Mouse (Mus musculus) MEL (cell line): Measurements from ENCODE around the gene Pigyl.

Source experiments
- CTCF ChIP-seq, 3 experiments: IDR thresholded peaks in 2 of 3; conservative IDR thresholded peaks in 1 of 3; 2 replicates each; pipeline ENCODE4 v1.5.1; 2011 to 2012; ENCODE audit warnings: low read length in 3 of 3, low read depth in 2 of 3, mild to moderate bottlenecking in 2 of 3, improper control_type of control experiment in 1 of 3, inconsistent platforms in 1 of 3, mixed read lengths in 1 of 3, moderate library complexity in 1 of 3; ENCODE audit not compliant: control insufficient read depth in 1 of 3, insufficient read depth in 1 of 3, poor library complexity in 1 of 3, severe bottlenecking in 1 of 3
- ETS1 ChIP-seq: IDR thresholded peaks from 2 replicates; pipeline ENCODE4 v1.6.1; 2012; ENCODE audit warnings: low read depth, mild to moderate bottlenecking, inconsistent platforms, low read length, improper control_type of control experiment, moderate library complexity
- GABPA ChIP-seq: IDR thresholded peaks from 2 replicates; pipeline ENCODE4 v1.6.1; 2012; ENCODE audit warnings: low read depth, mild to moderate bottlenecking, inconsistent platforms, low read length, improper control_type of control experiment, moderate library complexity
- KAT2A ChIP-seq: conservative IDR thresholded peaks from 2 replicates; pipeline ENCODE4 v1.6.1; 2012; ENCODE audit warnings: low read depth, low read length, improper control_type of control experiment, inconsistent platforms
- MAZ ChIP-seq: IDR thresholded peaks from 2 replicates; pipeline ENCODE4 v1.6.1; 2012; ENCODE audit warnings: low read depth, mild to moderate bottlenecking, inconsistent platforms, low read length, improper control_type of control experiment
- MEF2A ChIP-seq: IDR thresholded peaks from 2 replicates; pipeline ENCODE4 v1.6.1; 2014; ENCODE audit warnings: low read depth, mild to moderate bottlenecking, inconsistent platforms, low read length, improper control_type of control experiment; ENCODE audit not compliant: poor library complexity, insufficient replicate concordance, severe bottlenecking; ENCODE audit errors: extremely low read depth
- MXI1 ChIP-seq: IDR thresholded peaks from 2 replicates; pipeline ENCODE4 v1.6.1; 2011; ENCODE audit warnings: mild to moderate bottlenecking, low read depth, low read length, improper control_type of control experiment
- POLR2A ChIP-seq, 2 experiments: IDR thresholded peaks; 2 replicates each; pipeline ENCODE4 v1.6.1; 2011 to 2012; ENCODE audit warnings: low read length in 2 of 2, mild to moderate bottlenecking in 2 of 2, control low read depth in 1 of 2, improper control_type of control experiment in 1 of 2, low read depth in 1 of 2, moderate library complexity in 1 of 2; ENCODE audit not compliant: control insufficient read depth in 1 of 2, insufficient read depth in 1 of 2, poor library complexity in 1 of 2
- POLR2AphosphoS2 ChIP-seq: IDR thresholded peaks from 2 replicates; pipeline ENCODE4 v1.6.1; 2011; ENCODE audit warnings: low read length, improper control_type of control experiment
- TAL1 ChIP-seq: IDR thresholded peaks from 2 replicates; pipeline ENCODE4 v1.6.1; 2012; ENCODE audit warnings: mild to moderate bottlenecking, inconsistent platforms, low read length, moderate library complexity, mixed read lengths
- TCF12 ChIP-seq: IDR thresholded peaks from 2 replicates; pipeline ENCODE4 v1.6.1; 2014; ENCODE audit warnings: low read depth, mild to moderate bottlenecking, inconsistent platforms, low read length, improper control_type of control experiment, moderate library complexity
- USF1 ChIP-seq: IDR thresholded peaks from 2 replicates; pipeline ENCODE4 v1.6.1; 2014; ENCODE audit warnings: low read depth, mild to moderate bottlenecking, inconsistent platforms, low read length, improper control_type of control experiment, moderate library complexity
- ZKSCAN1 ChIP-seq: IDR thresholded peaks from 2 replicates; pipeline ENCODE4 v1.6.1; 2012; ENCODE audit warnings: low read depth, mild to moderate bottlenecking, inconsistent platforms, low read length, improper control_type of control experiment, moderate library complexity
- ZNF384 ChIP-seq: IDR thresholded peaks from 2 replicates; pipeline ENCODE4 v1.6.1; 2012; ENCODE audit warnings: low read depth, mild to moderate bottlenecking, inconsistent platforms, low read length, improper control_type of control experiment

DNA sequence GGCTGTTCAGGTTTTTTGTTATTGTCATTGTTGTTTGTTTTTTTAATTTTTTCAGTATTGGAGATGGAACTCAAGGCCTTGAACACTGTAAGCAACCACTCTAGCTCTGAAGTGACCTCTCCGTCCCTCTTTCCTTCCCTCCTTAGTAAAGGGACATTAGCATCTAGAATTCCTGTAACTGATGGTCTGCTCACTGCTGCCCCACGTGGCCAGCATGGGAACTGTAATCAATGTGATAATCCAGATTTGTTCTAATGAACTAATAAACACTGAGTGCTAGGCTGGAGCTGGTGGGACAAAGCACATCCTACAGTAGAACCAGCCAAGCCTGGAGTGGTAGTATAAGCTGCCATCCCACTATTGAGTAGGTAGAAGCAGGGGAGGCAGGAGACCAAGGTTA, 18.2 kb upstream of the Pigyl start:
- TF ChIP-seq MXI1 (no peak), POLR2AphosphoS2 (no peak), POLR2A (IDR thresholded peaks at IDR 0.05; ENCODE audit: control insufficient read depth in 1 of 2, insufficient read depth in 1 of 2, low read depth in 1 of 2, low read length in 2 of 2, poor library complexity in 1 of 2) (no peak), TAL1 (no peak), USF1 (peak; percentile 85), CTCF (IDR thresholded peaks at IDR 0.05 in 2 of 3, conservative IDR thresholded peaks at IDR 0.05 in 1 of 3; ENCODE audit: control insufficient read depth in 1 of 3, insufficient read depth in 1 of 3, low read depth in 2 of 3, low read length in 3 of 3, poor library complexity in 1 of 3, severe bottlenecking in 1 of 3) (peak; percentile 89 to 100 (median 97)), MEF2A (no peak), KAT2A (no peak), ETS1 (no peak), MAZ (no peak), ZNF384 (0 out of 2 replicates have a peak, but pooled peaks have one; percentile 16), ZKSCAN1 (no peak), TCF12 (no peak), GABPA (no peak)
